Mouse (Mus musculus) ES-E14 (cell line): Measurements from ENCODE around the gene Hipk2.

Source experiments
- CHD2 ChIP-seq: IDR thresholded peaks from 2 replicates; pipeline ENCODE4 v1.6.1; 2014; ENCODE audit warnings: mild to moderate bottlenecking, low read depth, low read length, inconsistent platforms
- HCFC1 ChIP-seq: IDR thresholded peaks from 2 replicates; pipeline ENCODE4 v1.6.1; 2012; ENCODE audit warnings: low read length, inconsistent platforms, borderline replicate concordance; ENCODE audit not compliant: insufficient read depth
- MAFK ChIP-seq: IDR thresholded peaks from 2 replicates; pipeline ENCODE4 v1.6.1; 2014; ENCODE audit warnings: mild to moderate bottlenecking, low read depth, low read length, inconsistent platforms; ENCODE audit not compliant: insufficient read depth
- ZC3H11A ChIP-seq: IDR thresholded peaks from 2 replicates; pipeline ENCODE4 v1.6.1; 2012; ENCODE audit warnings: low read depth, mild to moderate bottlenecking, inconsistent platforms, low read length, borderline replicate concordance

GRCm38 (mm10) chr6:38690615-38691014 is 185.3 kb downstream of the Hipk2 start:
- TF ChIP-seq ZC3H11A: no peak
- TF ChIP-seq MAFK: no peak
- TF ChIP-seq HCFC1: no peak
- no peak for TF ChIP-seq CHD2
